Mouse (Mus musculus): ENCODE measurements around the gene Adig.
A peak's percentile ranks its signal among the peaks of the same experiment; 100 is the strongest.

Adig gene

DNA sequence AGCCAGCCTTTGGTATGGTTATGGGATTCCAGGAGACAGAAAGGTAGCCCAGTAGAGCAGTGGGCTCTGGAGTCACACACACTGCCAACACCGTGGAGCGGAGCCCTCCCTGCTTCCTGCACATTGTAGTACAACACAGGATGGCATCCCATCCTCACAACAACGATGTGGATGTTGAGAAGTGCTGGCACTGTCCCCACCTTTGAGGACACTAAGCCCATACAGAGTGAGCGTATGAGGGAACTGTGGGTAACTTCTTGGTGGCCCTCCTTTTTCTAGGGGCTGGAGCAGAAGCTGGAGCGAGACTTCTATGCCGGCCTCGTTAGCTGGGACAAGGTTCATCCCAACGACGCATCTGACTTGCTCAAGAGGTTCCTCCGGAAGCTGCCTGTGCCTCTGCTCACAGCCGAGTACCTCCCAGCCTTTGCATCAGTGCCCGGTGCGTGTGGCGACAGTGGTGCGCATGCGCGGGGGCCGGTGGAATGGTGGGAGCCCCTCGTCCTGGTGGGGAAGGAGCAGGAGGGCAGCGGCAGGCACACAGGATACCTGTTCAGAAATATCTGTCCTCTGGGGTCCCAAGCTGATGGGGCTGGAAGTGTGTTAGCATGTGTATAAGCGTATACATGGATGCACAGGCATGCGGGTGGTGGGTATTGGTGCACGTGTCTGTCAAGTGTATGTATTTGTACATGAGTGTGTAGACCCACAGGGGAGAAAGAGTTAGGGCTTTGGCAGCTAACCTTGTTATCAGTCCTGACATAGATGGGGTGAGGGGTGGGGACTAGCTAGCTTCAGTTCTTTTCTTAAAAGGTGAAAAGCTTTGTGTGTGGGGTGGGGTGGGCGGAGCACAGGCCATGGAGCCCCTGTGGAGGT is 37.3 kb downstream of the Adig start:
- DNase-seq (ENCODE audit: low spot score in 2 of 2), result no peak

DNA sequence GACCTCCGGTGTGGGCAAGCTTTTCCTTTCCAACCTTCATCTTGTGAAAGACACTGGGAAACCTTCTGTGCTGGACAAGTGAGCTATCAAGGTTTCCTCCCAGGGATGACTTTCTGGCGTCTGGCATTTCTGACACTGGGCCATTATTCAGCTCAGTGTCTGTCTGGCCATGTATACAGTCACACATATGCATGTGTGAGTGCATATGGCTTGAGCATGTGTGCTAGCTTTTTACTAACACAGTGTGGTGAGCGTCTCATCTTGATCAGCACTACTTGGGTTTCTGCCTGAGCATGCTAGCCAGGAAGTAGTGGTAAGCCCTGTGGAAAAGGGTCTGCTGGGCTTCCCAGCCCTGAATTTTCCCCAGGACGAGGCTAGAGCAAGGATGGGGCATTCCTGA is 38.9 kb downstream of the Adig start:
- no peak for DNase-seq (ENCODE audit: low spot score in 2 of 2)

DNA sequence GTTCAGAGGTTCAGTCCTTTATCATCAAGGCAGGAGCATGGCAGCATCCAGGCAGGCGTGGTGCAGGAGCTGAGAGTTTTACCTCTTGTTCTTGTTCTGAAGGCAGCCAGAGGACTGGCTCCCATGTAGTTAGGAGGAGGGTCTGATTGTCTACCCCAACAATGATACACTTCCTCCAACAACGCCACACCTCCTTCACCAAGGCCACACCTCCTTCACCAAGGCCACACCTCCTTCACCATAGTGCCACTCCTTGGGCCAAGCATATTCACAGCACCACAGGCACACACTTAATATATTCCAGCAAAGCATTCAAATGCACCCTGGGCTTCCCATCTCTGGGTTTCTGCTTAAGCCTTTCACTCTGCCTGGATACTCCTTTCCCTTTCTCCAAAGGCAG is 42.9 kb downstream of the Adig start:
- no peak for DNase-seq (ENCODE audit: low spot score in 2 of 2)

DNA sequence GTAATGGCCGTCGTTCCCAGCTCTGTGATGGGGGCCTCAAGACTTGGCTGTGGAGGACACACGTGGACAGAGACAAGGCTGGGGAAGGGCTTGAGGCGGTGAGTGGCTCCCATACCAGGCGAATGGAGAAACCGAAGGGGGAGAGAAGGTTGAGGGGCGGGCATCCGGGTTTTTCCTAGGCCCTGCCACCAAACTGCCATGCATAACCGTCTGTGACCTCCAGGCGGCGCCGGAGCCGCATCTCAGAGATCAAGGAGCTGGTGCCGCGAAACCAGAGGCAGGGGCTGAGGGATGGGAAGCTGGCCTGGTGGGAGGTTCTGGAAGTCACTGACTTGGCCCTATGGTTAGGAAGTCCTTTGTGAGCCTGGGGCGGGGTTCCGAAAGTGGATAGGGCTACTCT is 44.3 kb downstream of the Adig start:
- peak; percentile 37 to 74 for DNase-seq (ENCODE audit: low spot score in 2 of 2)

DNA sequence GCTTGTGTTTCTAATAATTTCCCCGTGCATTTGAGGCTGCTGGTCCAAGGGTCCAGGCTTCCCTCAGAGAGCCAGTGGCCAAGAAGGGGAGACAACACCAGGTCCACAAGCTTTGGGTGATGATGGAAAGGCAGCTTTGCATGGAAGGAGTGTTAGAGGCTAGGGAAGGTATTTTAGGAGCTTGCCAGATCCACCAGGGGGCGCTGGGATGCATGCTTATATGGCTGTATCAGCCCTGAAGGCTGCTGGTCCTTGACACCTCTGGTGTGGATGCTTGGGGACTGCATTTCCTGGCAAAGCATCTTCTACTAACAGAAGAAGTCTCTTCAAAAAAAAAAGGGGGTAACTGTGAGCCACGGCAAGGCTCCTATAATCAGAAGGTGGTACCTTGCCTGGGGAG is 47.7 kb downstream of the Adig start:
- peak; percentile 53 to 85 for DNase-seq (ENCODE audit: low spot score in 2 of 2)

DNA sequence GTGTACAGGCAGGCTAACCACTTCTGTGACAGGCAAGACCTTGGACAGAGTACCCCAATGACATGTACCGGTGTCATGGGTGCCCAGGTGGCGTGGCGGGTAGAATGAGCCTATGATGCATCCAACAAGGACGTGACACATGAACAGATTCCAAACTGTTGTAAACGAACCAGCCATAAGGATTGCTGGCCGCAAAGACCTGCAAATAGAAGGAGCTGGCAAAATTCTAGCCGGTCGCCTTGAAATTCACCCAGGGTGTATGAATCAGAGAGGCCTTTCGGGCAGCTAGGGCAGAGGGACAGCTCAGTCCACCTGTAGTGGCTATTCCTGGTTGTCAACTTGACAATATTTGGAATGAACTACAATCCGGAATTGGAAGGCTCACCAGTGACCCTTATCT is 52.0 kb downstream of the Adig start:
- no peak for DNase-seq (ENCODE audit: low spot score in 2 of 2)

DNA sequence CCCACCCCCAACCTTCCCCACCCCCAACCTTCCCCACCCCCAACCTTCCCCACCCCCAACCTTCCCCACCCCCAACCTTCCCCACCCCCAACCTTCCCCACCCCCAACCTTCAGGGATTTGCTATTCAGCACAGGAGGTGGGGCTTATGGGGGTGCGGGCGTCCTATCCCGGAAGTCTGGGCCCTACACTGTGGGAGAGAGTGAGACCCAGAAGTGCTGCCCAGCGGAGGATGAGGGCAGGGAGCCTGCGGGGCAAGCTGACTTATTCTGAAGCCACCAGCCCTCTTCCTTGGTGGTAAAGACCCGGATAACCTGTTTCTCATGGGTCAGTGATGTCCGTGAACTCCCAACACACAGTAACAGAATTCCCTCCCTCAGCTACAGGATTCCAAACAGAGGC is 52.8 kb downstream of the Adig start:
- no peak for DNase-seq (ENCODE audit: low spot score in 2 of 2)

DNA sequence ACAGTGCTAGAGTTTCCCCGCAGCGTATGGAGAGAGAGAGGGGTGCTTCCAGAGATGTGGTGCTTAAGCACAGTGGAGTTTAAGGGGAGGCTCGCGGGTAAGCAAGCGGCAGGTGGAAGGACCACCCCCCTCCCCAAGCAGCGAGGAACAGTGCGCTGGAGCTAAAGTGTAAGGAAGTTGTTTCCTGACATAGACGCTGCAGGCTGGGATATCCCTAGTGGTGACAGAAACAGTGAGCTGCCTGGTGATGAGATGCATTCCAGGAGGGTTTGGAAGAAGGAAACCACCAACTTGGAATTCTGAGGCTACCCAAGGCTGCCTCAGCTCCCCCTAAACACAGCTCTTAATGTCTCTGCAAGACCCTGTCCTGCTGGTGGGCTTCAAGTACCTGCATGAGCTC is 53.4 kb downstream of the Adig start:
- no peak for DNase-seq (ENCODE audit: low spot score in 2 of 2)

DNA sequence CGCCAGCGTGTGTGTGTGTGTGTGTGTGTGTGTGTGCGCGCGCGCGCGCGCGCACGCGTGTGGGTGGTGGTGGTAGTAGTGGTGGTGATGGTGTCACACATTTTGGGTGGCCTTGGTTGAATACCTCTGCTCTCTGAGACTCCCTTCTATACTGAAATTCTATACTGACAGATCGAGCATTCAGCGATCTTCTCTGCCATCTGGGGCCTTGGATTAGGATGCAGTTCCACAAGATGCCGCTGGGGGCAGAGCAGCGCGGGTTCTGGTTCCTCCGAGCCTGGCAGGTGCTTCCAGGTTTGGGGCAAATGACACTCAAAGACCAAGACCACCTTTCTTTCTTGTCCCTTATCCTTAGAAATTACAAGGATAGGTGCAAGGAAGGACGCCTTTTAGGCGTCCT is 53.8 kb downstream of the Adig start:
- DNase-seq (ENCODE audit: low spot score in 2 of 2), result peak; percentile 62 to 81

DNA sequence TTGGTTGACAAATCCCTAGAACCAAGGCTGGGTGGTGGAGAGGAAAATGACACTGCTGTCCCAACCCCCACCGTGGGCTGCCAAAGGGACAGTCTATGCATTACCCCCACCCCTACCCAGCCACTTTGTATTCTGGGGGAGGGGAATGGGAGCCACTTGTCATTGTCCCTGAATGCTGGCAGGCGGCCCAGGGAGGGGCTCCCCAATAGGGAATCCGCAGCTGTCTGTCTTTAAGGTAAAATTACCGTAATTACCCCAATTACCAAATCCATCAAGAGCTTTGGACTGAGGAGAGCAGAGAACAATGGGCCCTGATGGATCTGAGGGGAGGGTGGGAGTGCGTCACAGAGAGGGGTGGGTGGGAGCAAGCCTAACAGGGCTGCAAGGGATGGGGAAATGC is 54.3 kb downstream of the Adig start:
- no peak for DNase-seq (ENCODE audit: low spot score in 2 of 2)

All from spleen, postnatal 10 days (tissue).